Mouse (Mus musculus) forebrain, postnatal 0 days (tissue): Measurements from ENCODE around the gene Oca2. TPM values are rescaled to one million over a fixed set of nuclear protein-coding genes. Genes with fewer than 3 reads are reported as not detected.

Source experiments
- ATAC-seq: fragments of 200-750 bp; cut with Nextera tagmentation; 2 replicates; pipeline ENCODE4 v1.8.0; 2017; ENCODE audit warnings: mild to moderate bottlenecking, moderate library complexity
- DNase-seq: peaks from one replicate; pipeline ENCODE4 v3.0.0-alpha.2; 2015
- H3K27ac ChIP-seq: fragments of 300-500 bp; sonication (generic); 2 replicates; pipeline ENCODE4 v1.5.1; 2014; ENCODE audit warnings: low read depth, mild to moderate bottlenecking, antibody characterized with exemption, low read length, moderate library complexity, mixed read lengths
- H3K27me3 ChIP-seq: fragments of 300-500 bp; sonication (generic); 2 replicates; pipeline ENCODE4 v1.6.1; 2014; ENCODE audit warnings: mild to moderate bottlenecking, low read length, mixed read lengths; ENCODE audit not compliant: insufficient read depth
- H3K36me3 ChIP-seq: fragments of 300-500 bp; sonication (generic); 2 replicates; pipeline ENCODE4 v1.6.1; 2014; ENCODE audit warnings: mild to moderate bottlenecking, moderate library complexity; ENCODE audit not compliant: insufficient read depth
- H3K4me1 ChIP-seq: fragments of 300-500 bp; sonication (generic); 2 replicates; pipeline ENCODE4 v1.6.1; 2014; ENCODE audit warnings: antibody characterized with exemption; ENCODE audit not compliant: insufficient read depth
- H3K4me2 ChIP-seq: fragments of 300-500 bp; sonication (generic); 2 replicates; pipeline ENCODE4 v1.6.1; 2014; ENCODE audit warnings: low read depth, mild to moderate bottlenecking, moderate library complexity
- H3K4me3 ChIP-seq: fragments of 300-500 bp; sonication (generic); 2 replicates; pipeline ENCODE4 v1.5.1; 2014; ENCODE audit warnings: low read depth, low read length, mixed read lengths
- H3K9ac ChIP-seq: fragments of 300-500 bp; sonication (generic); 2 replicates; pipeline ENCODE4 v1.6.1; 2014; ENCODE audit warnings: mild to moderate bottlenecking
- H3K9me3 ChIP-seq: fragments of 300-500 bp; sonication (generic); 2 replicates; pipeline ENCODE4 v1.6.1; 2016; ENCODE audit warnings: low read length
- CTCF ChIP-seq: sonication (generic); IDR thresholded peaks from 2 replicates; pipeline ENCODE4 v1.5.1; 2016; ENCODE audit warnings: antibody characterized with exemption, control low read depth, low read depth
- WGBS: fragments of 180-500 bp; shearing (Covaris S2); extraction: QIAGEN DNeasy Blood & Tissue Kit; methylation state at CpG from one replicate; pipeline ENCODE4 v1.1.7; 2014; 5-methylcytosine and 5-hydroxymethylcytosine counted together
- polyA plus RNA-seq: library from polyadenylated mRNA; unstranded; fragments of >200 nt; fragmentation: Nextera tagmentation; extraction: Ambion mirVana; gene quantifications from 2 replicates; pipeline ENCODE4 v1.2.1, GENCODE M21; 2015
- total RNA-seq: library from RNA; depleted of rRNA; stranded (reverse); fragments of >200 nt; gene quantifications from 2 replicates; pipeline ENCODE4 v1.2.3, GENCODE M21; 2014

Gene Oca2
- total and polyA plus RNA-seq, 2 experiments from 2014 or later = 0.86 to 2.2 TPM

GRCm38 (mm10) chr7:56460814-56461520 lies 221.4 kb downstream of the Oca2 start:
- 74% methylated on average over 4 of the region's 4 CpGs for WGBS
- H3K4me2 ChIP-seq = no peak overlapping the region
- H3K36me3 ChIP-seq = no peaks in the 10 kb centered on the region
- H3K9me3 ChIP-seq = no peaks in the 10 kb centered on the region
- H3K27me3 ChIP-seq = no peaks in the 10 kb centered on the region
- ATAC-seq (peak; percentile 54; the same call in 1 of the 2 replicates), DNase-seq (peak; percentile 44)
- H3K4me1 ChIP-seq = no peaks in the 10 kb centered on the region
- H3K4me3 ChIP-seq = no peak overlapping the region
- peak; percentile 35 for TF ChIP-seq CTCF
- H3K27ac ChIP-seq = peak overlapping the region; percentile 5; the same call in 1 of the 2 replicates
- no peak overlapping the region for H3K9ac ChIP-seq

GRCm38 (mm10) chr7:56498242-56498641 lies 258.7 kb downstream of the Oca2 start:
- no peak for TF ChIP-seq CTCF
- Histone ChIP-seq H3K27ac (no peak overlapping the region), H3K4me3 (no peak overlapping the region), H3K27me3 (no peaks in the 10 kb centered on the region), H3K4me2 (no peak overlapping the region), H3K4me1 (no peaks in the 10 kb centered on the region), H3K36me3 (no peaks in the 10 kb centered on the region), H3K9ac (no peak overlapping the region), H3K9me3 (no peaks in the 10 kb centered on the region)
- DNase-seq (no peak), ATAC-seq (no peak)
- WGBS = 82% methylated on average over 2 of the region's 2 CpGs

DNA sequence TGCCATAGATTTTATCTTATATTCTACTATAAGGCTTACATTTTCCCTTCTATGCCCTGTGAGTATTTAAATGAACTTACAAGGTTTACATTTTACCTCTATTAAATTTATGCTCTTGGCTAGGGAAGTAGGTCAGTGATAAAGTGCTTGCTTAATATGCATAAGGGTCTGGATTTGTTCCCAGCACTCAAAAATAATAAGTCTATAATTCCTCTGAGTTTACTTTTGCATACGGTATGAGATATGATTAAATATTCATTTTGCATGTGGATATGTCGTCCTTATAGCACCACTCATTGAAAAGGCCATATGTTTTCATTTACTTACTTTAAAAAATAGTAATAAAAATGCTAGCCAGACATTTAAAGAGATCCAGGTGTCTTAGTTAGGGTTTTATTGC lies 259.8 kb downstream of the Oca2 start:
- 64% methylated on average over 2 of the region's 2 CpGs for WGBS

DNA sequence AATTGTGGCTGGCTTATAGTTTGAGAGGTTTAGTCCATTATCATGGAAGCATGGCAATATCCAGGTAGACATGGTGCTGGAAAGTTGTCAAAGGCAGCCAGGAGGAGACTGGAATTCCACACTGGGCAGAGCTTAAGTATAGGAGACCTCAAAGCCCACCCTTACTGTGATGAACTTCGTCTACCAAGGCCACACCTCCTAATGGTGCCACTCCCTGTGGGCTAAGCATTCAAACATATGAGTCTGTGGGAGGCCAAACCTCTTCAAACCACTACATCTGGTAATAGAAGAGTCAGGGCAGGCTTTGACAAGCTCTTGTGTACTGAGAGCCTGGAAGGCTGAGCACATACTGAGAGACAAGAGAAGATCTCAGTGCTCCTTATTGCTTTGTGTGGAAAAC lies 260.2 kb downstream of the Oca2 start:
- no peaks in the 10 kb centered on the region for H3K36me3 ChIP-seq
- H3K9me3 ChIP-seq = no peaks in the 10 kb centered on the region
- no peak overlapping the region for H3K4me2 ChIP-seq
- no peak for TF ChIP-seq CTCF
- H3K4me1 ChIP-seq = no peaks in the 10 kb centered on the region
- H3K27ac ChIP-seq = peak overlapping the region; percentile 66
- DNase-seq (no peak), ATAC-seq (no peak)
- WGBS = 67% methylated on average over 1 of the region's 1 CpGs
- H3K27me3 ChIP-seq = no peaks in the 10 kb centered on the region
- H3K9ac ChIP-seq = no peak overlapping the region
- no peak overlapping the region for H3K4me3 ChIP-seq

More for the DNA sequence above, 259.8 kb downstream of the Oca2 start:
- no peaks in the 10 kb centered on the region for H3K36me3 ChIP-seq
- no peak for TF ChIP-seq CTCF
- ATAC-seq (no peak), DNase-seq (no peak)
- H3K27me3 ChIP-seq = no peaks in the 10 kb centered on the region
- no peak overlapping the region for H3K9ac ChIP-seq
- H3K4me2 ChIP-seq = no peak overlapping the region
- no peak overlapping the region for H3K27ac ChIP-seq
- no peaks in the 10 kb centered on the region for H3K4me1 ChIP-seq
- H3K9me3 ChIP-seq = no peaks in the 10 kb centered on the region
- H3K4me3 ChIP-seq = no peak overlapping the region

DNA sequence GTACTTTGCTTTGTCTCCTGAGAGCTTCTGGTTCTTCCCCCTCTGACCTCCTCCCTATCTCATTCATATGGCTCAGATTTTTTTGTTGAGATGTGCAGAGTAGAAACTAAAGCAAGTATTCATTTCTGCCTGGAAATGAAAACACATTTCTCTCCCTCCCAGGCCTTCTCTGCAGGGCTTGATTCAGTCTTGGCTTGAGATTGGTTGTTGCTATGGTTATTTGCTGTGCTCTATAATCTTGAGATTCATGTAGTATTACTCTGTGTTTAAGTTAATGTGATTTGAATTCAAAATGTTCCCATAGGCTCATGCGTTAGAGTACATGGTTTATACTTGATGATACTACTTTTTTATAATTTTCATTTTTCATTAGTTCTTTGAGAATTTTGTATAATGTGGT lies 260.9 kb downstream of the Oca2 start:
- WGBS = 65% methylated on average over 1 of the region's 1 CpGs
- H3K27me3 ChIP-seq = no peaks in the 10 kb centered on the region
- peak overlapping the region; percentile 66 for H3K27ac ChIP-seq
- no peak overlapping the region for H3K9ac ChIP-seq
- H3K36me3 ChIP-seq = no peaks in the 10 kb centered on the region
- no peak overlapping the region for H3K4me2 ChIP-seq
- H3K9me3 ChIP-seq = no peaks in the 10 kb centered on the region
- no peaks in the 10 kb centered on the region for H3K4me1 ChIP-seq
- no peak overlapping the region for H3K4me3 ChIP-seq
- no peak for TF ChIP-seq CTCF
- DNase-seq (peak; percentile 47), ATAC-seq (peak; percentile 92)

DNA sequence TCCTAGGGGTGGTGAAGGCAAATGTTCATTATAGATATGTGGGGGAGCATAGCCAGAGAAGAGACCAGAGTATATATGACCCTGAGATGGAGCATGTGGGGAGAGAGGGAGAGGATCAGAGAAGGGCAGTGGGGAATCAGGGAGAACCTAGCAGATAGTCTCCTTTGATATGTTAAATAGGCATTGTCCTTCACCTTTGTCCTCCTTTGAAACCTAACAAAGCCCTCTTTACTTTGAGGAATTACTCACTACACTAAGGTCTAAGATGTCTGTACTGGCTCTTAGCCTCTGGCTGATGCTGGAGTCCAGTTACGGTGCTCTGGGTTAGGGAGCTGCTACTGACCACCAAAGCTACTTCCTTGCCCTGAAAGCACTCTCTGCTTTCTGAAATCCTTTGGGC lies 279.0 kb downstream of the Oca2 start:
- Histone ChIP-seq H3K4me3 (no peak overlapping the region), H3K27me3 (no peaks in the 10 kb centered on the region), H3K9ac (no peak overlapping the region), H3K27ac (no peak overlapping the region), H3K4me2 (no peak overlapping the region), H3K36me3 (no peaks in the 10 kb centered on the region), H3K9me3 (no peaks in the 10 kb centered on the region), H3K4me1 (no peaks in the 10 kb centered on the region)
- ATAC-seq = no peak
- WGBS = 14% methylated on average over 1 of the region's 1 CpGs
- no peak for DNase-seq
- TF ChIP-seq CTCF = no peak

- Histone ChIP-seq H3K9me3 (no peaks in the 10 kb centered on the region), H3K36me3 (no peaks in the 10 kb centered on the region), H3K27me3 (no peaks in the 10 kb centered on the region), H3K4me1 (no peaks in the 10 kb centered on the region), H3K27ac (no peak overlapping the region), H3K4me2 (no peak overlapping the region), H3K4me3 (no peak overlapping the region), H3K9ac (no peak overlapping the region)
- DNase-seq = no peak
- TF ChIP-seq CTCF = no peak
- WGBS = 23% methylated on average over 5 of the region's 5 CpGs
- no peak for ATAC-seq
Observed at GRCm38 (mm10) chr7:56519741-56520140, 280.2 kb downstream of the Oca2 start.
